Mouse (Mus musculus): ENCODE measurements around the gene Foxp1.

- TF ChIP-seq CTCF (IDR thresholded peaks at IDR 0.05; ENCODE audit: low read depth, low read length) (no peak), POLR2A (IDR thresholded peaks at IDR 0.05; ENCODE audit: borderline replicate concordance, low read depth, low read length) (no peak)
Measured at GRCm38 (mm10) chr6:99309466-99310170, 212.9 kb downstream of the Foxp1 start.
